Mouse (Mus musculus) spleen, postnatal 36 days (tissue): ENCODE results near the gene Kmt2d.
"Not testable (repeated sequence)": the region's sequence is repeated elsewhere in the genome, so short reads cannot be mapped to it uniquely, and the experiment has no call there.

Source experiments
- DNase-seq, 2 experiments: peaks; one replicate each; pipeline ENCODE4 v3.0.0; 2022; ENCODE audit warnings: low spot score in 2 of 2, mixed read lengths in 1 of 2

The Kmt2d gene

DNA sequence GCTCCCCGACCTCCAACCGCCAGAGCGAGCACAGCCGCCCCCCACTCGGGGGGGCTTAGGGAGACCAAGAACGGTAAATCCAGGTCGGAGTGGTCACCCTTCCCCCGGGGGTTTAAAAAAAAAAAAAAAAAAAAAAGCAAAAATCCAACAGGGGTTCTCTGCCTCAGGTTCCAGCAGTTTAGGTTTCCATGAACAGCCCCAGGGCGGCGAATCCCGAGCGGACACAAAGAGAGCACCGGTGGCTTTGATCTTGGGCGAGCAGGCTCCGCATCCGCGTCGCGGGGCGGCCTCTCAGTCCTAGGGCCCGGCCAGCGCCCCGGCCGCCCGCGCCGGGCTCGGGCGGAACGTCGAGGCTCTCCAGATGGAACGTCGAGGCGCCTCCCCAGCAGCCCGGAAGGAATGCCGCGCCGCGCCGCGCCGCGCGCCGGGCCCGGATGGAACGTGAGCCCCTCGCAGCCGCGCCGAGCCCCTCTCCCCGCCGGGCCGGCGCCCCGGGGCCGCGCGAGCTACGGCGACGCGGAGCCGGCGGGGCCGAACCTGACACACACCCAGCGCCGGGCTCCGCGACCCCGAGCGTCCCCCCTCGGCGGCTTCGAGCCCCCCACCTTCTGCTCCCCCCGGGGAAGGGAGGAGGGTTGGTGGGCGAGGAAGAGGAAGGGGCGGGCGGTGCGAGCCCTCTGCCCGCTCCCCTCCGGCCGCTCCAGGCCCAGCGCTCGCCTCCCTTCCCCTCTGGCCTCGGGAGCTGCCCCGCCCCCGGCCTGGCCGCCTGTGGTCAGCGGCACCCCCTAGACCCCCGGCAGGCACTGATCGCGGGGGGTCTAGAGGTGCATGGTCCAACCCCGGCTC, at the start of gene Kmt2d:
Gene Kmt2d, minus strand, starts transcription at position 135 of the 846 bp plus-strand sequence.
- DNase-seq, result no peak

DNA sequence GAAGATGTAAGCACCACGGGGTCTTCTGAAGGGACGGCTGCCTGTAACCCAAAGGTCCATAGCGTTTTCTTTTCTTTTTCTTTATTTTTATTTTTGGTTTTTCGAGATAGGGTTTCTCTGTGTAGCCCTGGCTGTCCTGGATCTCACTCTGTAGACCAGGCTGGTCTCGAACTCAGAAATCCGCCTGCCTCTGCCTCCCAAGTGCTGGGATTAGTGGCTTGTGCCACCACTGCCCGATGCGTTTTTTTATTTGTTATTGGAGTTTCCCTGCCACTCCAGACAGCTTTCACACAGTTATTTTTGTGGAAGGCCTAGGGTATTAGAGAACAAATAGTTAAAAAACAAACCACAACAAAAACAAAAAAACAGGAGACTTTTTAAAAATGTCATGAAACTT, 47.5 kb upstream of the Kmt2d start:
- not testable (repeated sequence) for DNase-seq

DNA sequence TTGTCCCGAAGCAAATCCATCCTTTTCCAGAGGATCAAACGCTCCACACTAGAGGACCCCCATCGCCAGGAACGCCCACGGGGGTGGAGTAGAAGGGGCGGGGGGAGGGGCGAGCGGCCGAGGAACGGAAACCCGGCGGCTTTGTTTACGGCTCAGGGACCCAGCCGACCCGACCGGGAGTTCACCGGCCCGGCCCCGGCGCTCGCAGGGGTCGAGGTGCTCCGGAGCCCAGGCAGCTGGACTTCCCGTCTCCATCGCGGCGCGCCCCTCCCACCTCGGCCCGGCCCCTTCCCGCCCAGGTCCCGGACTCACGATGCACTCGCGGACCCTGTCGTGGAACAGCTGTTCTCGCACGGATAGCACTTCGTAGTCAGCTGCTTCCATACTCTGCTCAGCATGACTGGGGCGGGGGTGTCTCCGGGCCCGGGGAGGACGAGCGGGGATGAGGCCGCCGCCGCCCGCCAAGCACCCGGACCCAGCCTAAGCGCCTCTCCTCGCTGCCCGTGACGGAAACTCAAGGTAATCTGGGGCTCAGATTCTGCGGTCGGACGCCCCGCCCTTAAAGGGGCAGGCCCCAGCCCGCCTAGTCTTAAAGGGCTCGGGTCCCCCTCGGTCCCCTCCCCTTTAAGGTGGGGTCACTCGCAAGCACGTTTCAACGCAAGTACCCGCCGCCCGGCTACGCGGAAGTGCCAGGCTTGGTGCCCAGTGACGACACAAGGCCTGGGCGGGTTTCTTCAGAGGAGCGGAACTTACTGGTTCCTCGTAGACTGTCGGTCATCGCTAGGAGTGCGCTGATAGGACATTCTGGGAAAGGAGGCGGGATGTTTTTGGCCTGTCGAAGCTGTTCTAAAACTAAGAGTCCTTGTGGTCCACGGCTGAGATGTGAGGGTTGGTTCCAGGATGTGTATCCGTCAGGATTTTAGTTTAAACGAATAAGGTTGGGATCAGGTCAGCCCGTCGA, 46.8 kb upstream of the Kmt2d start, which contains the start of gene Lmbr1l:
Gene Lmbr1l, minus strand, starts transcription at position 694 of the 961 bp plus-strand sequence.
- DNase-seq, result peak; percentile 100

DNA sequence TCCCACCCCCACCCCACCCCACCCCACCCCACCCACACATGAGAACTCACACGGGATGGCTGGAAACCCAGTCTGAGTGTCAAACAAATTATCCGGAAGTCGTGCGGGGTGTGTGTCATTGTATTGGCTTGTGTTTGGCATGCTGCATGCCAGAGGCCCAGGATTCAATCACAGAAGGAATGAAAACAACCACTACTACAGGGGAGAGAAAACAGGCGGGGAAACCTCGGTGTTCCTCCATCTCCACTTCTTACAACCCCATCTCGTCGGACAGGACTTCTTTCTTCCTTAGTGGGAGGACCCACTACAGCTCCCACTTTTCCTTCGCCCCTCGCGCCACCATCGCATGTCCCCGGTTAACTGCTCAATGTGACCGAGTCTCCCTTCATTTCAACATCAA, 46.1 kb upstream of the Kmt2d start:
- no peak for DNase-seq

DNA sequence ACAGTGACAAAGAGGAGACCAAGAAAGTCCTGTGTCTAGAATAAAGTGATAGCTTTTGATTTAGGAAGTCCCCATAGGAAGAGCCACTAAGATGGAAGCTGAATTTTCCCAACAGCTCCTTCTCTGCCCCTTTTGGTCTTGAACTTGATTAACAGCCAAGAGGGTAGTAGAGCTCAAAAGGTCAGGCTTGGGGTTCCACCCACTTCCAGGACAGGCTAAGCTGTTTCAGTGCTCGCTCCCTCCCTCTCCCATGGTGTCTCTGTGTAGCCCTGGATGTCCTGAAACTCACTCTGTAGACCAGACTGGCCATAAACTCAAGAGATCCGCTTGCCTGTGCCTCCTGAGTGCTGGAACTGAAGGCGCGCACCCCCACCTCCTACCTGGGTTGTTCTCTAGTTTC, 45.0 kb upstream of the Kmt2d start:
- DNase-seq, result no peak

DNA sequence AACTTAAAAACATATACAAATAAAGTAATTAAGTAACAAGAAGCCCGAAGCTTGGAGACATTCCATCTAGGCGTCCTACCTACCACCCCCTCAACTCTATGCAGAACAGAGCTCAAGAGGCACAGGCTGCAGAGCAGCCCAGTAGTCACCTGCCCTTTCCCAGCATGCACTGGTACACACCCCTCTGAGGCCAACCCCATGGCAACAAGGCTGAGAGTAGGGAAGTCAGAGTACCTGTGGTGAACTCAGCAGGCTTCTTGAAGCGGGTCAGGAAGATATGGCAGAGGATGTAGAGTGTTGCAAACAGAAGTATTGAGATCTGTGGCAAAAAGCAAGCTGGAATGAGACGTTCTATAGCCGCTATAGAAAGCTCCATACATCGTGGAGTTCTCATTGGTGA, 43.9 kb upstream of the Kmt2d start:
- no peak for DNase-seq

DNA sequence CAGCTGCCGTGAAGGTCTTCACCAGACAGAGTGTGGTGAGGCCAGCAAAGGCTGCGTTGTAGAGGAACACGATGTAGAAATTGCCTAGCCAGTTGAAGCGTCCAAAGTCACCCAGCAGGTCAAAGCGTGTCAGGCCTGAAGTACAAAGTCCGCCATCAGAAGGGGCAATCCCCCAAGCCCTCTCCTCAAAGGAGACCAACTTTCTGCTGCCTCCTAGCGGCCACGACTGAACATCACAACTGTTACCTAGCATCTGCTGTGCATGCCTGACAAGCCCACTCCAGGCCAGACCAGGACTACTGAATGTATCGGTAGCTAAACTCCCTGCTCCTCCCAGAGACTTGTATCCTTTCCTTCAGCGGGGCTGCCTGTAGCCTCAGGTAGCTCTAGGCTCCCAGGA, 33.7 kb upstream of the Kmt2d start:
- DNase-seq, result no peak

DNA sequence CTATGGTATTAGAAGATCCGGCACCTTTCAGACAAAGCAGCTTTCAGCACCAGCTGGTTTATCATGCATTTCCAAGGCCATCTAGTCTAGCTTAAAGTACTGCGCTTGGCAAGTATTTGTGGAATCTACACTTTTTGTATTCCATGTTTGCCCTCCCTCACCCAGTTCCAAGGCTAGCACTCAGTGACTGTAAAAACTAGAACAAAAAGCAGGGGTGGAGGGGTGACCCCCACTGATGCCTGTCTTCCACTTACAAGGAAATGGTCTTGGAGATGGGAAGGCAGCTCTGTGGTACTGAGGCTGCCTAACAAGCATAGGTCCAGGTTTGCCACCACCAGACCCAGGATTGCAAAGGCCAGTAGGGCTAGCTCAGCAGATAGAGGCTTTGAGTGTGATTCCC, 31.6 kb upstream of the Kmt2d start:
- DNase-seq, result no peak

DNA sequence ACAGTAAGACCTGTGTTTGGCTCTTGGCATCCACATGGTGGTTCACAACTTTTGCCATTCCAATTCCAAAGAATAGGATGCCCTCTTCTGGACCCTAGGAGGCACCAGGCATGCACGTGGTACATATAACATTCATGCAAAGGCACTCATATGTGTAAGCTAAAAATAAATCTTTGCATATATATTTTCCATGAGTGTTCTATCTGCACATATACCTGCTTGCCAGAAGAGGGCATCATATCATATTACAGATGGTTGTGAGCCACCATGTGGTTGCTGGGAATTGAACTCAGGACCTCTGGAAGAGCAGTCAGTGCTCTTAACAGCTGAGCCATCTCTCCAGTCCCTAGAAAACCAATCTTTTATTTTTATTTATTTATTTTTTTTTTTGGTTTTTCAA, 30.5 kb upstream of the Kmt2d start:
- DNase-seq, result no peak

DNA sequence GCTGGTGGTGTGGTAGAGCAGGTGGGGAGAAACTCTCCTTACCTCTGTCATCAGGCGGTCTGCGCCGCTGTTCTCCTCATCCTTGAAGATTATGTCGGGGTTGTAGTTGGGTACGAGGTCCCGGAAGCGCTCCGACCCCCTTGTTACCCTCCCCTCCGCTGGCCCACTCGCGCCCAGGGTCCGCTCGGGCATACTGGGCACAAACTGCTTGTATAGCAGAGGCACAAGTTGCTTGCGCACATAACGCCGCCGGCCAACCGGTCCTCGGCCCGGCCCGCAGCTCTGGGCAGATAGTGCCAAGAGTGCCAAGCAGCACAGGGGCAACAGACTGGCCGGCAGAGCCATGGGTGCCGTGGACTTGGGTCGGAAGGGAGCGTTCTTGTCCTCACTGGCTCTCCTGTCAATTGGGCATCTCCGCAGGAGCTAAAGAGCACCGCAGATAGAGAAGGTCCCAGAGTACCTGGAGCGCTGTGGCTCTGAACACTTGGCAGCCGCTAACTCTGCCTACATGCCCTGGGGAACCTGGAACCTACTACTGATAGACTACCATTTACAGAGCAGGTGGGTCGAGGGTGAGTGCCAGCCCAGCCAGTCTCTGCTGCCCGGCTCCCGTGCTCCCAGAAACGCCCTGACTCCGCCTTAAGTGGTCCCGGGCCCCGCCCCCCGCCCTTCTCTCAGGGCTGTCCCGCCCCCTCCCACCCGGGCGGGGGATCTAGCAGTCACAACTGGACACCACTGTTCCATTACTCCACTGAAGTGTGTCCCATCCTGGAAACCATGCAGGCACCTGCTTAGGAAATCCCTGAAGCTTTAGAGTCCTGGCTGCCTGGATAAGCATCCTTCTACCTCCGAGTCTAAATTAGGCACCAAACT, 27.2 kb upstream of the Kmt2d start, which contains the start of gene Dhh:
Gene Dhh, minus strand, starts transcription at position 613 of the 873 bp plus-strand sequence.
- DNase-seq, result no peak

DNA sequence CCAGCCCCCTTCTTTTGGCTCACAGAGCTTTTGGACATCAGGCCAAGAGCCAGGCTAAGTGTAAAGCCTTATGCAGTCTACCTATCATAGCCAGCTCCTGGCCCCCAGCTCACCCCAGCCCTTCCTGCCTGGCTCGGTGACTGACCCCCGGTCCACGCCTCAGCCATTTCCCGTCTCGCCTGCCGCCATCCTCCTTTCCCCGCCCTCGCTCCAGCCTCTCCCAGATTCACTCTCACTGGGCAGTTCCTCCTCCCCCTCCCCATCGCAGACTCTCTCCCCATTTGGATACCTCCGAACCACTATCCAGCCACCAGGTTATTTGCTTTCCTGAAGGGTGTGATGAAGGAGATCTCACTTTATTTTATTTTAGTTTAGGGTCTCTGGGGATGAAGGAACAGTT, 26.5 kb upstream of the Kmt2d start:
- no peak for DNase-seq

DNA sequence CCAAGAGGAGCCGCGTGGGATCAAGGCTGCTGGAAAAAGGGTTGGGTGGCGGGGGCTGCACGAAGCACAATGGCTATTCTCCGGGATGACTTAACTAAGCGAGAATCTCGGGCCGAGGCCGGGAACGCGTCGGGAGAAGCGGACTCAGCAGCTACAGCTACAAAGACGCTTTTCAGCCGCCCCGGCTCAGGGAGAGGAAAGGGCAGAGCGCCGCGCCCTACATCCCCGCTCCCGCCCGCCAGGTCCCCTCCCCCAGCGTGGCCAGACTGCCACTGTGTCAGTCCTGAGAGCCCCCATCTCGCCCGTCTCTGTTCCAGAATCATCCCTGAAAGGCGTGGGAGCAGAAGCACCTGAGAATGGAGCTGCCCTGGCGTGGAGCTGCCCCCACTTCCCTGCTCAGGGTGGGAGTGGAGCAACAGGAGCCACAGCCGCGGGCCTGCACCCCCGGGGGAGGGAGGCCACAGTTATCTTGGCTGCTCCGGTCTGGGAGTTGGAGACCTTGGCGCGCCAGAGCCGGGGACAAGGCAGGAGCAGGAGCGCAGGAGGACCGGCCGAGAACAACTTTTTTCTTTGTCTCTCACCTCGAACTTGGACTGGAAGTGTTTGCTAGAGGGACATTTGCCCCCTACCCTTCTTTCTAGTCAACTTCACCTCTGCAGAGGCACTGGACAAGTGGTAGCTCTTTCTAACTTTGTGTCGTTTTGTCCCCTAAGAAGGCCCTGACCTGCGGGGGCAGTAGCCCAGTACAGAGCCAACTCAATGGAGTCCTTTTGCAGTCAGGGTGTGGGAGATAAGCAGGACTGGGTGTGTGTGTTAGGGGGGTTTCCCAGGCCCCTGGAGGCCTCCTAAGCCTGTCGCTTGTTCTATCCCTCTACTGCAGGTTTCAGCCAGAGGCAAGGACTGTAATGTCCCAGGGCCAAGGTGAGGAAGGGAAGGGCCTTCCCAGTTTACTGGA, 24.9 kb upstream of the Kmt2d start:
- no peak for DNase-seq

DNA sequence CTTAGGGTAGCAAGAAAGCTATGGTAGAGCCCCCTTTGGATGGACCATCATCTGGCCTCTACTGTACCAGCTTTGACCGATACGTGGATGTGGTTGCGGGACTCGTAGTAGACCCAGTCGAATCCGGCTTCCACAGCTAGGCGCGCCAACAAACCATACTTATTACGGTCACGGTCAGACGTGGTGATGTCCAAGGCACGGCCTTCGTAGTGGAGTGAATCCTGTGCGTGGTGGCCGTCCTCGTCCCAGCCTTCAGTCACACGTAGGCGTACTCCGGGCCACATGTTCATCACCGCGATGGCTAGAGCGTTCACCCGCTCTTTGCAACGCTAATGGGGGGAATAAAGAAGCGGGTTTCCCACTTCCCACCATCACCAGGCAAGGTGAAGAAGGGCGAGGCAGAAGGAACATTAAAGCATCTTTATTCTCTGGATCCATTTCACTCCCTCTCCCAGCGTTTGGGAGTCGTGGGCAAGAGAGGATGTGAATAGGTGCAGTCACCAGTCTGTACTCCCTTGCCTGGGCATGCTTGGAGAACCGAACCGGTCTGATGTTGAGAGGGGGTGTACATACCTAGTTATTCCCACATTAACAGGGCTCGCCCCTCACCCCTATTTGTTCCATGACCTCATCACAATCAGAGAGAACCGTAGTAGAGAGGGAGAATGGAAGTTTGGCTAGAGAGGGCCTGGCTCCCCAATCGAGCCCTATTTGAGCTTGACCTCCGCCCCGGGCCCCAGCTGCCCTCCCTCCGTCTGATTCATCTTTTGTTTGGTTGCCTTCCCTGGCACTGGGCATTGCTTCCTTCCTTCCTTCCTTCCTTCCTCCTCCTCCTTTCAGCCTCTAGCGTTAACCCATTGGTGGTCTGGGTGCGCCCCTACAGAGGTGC, 24.0 kb upstream of the Kmt2d start:
- no peak for DNase-seq

DNA sequence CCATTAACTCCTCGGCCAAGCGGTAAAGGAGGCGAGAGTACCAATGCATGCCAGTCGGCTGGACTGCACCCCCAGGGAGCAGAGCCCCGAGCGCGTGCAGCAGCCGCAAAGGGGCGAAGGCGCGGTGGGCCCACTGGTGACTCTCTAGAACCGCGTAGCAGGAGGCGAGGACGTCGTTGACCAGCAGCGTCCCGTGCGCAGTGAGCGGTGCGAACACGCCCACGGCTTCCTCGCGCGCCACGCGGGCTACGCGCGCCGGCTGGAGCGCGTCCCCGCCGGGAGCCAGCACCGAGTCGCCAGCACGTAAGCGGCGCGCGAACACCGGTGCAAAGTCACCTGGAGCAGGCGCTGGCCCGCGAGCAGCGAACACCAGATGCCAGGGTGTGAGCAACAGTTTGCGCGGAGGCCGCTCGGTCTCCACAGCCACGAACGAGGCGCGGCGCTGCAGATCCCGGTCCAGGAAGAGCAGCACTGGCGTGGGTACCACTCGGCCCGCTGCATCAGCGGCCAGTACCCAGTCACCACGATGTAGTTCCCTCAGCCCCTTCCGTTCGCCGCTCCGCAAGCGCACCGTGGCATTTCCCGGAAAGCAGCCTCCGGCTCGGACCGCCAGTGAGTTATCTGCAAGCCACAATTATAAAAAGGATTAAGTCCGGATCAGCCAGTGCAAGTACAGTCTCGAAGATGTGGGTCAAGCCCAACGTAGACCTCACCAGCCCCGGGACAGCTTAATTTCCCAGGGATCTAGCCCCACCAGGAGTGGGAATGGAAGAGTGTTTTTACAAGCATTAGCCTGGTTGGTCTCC, 23.1 kb upstream of the Kmt2d start, which contains the start of gene Rhebl1:
Gene Rhebl1, minus strand, starts transcription at position 601 of the 806 bp plus-strand sequence.
- DNase-seq, result no peak

DNA sequence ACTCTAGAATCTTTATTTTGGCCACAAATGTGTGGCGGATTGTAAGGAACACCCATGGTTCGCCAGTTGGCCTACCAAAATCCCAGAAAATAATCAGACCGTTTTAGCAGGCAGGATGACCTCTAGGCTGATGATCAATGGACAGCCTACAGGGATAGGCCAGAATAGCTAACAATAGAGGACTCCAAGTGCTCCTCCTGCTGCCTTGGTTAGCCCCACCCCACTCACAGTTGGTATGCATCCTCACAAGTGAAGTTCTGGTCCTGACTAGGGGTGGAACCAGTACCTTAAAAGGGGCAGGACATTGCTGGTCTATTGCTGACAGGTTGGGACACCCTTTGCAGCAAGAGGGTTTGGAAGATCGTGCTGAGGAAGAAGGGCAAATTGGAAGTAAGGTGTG, 22.0 kb upstream of the Kmt2d start:
- DNase-seq, result no peak

DNA sequence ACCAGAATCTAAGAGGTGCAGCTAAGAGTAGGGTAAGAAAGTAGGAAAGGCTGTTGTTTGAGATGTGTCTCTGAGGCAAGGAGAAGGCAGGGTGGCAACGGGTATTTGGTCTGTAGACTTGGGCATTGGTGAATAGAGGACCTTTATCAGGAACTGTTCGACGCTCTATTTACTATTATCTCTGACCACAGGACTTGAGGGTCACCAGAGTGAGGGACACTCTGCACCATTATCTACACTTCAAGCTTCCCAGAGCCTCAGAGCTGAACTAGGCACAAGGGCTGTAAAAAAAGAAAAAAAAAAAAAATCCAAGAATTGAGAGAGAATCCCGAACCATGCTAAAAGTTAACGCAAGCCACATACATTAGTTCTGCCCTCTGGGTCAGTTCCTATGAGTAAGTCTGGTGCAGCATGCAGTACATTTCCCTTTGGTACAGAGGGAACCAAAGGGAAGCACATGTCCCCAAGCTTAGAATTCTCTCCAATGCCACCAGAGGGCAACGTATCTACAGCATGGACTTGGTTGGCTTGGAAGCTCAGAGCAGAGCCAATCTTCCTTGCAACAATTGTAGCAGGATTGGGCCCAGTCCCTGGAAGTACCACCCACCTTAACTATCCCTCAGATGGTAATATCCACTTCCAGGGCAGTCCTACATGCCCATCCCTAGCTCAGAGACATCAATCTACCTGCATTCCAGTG, 21.1 kb upstream of the Kmt2d start:
- DNase-seq, result peak; percentile 53 to 62

DNA sequence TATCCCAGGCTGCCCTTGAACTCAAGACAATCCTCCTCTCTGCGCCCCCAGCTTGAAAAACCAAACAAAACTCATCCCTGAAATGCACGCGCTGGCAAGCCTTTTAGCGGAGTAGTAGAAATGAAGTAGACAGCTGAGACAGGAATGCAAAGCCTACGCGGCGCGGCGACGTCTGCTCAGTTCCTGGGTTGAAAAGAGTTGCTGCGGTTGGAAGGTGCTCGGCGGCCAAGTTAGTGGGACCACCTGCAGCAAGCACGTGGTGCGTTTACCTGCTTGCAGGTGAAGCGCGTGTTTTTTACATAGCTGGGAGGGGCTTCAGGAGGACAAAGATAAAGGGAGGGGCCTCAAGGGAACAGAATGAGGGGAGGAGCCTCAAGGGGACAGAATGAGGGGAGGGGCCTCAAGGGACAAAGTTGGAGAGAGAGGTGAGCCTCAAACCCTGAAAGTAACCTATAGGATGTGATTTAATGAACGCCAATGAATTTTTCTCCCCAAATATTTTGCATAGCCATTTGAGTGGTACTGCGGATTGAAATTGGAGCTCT, 20.3 kb upstream of the Kmt2d start:
- no peak for DNase-seq
